Comparison of ENCODE assay signal across 8 mouse cellular contexts in the genomic region with DNA sequence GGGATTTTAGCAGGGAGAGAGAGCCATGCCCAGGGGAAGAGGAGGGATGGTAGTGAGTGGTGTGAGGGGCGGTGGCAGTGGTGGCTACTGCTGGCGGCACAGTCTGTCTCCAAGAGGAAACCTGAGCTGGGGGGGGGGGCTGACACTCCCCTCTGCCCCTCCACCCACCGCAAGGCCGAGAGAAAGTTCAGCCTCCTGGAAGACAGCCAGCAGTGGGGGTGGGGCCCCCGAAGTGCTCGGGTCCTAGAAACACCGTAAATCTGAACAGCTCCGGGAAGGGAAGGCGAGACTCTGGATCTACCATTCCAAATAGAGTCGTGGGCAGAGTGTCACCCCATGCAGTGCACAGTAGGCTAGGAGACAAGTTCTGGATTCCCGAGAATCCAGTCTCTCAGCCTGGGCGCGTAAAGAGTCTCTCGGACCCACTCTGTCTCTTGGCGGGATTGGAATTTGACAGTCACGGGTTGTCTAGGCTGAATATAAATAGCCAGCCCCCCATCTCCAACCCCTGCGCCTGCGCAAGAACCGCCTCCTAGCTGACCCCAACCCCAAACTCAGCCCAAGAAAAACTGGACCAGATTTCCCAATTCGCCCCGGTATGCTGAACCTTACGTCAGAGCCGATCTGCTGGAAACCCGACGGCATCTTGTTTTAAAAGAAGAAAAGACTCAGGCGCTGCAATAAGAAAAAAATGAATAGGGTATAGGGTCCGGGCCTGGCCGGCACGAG. TPM values are rescaled to one million over a fixed set of nuclear protein-coding genes. Genes with fewer than 3 reads are reported as not detected.
A peak's percentile ranks its signal among the peaks of the same experiment; 100 is the strongest.
DNase-seq lines count a peak whose midpoint lies in the region; ATAC-seq and TF ChIP-seq lines count a peak whose summit lies in the region.

No protein-coding gene starts in this region.

- DNase-seq in layer of hippocampus, adult 2 months (ENCODE audit: low spot score in 2 of 2): no peak
- no peak for DNase-seq in layer of hippocampus, adult 9-11 months
- DNase-seq in embryo, embryonic 11 days: peak; percentile 73
- peak; percentile 66 to 83 for DNase-seq in heart, adult 18-20 months
- DNase-seq in kidney, adult 11 months: peak; percentile 64
- no peak for DNase-seq in left cerebral cortex, adult 8-10 months (ENCODE audit: low spot score in 2 of 2)

- no peak for TF ChIP-seq CTCF in layer of hippocampus, adult 2 months (conservative IDR thresholded peaks at IDR 0.05)

- peak; percentile 46 for ATAC-seq in lung, embryonic 15.5 days (ENCODE audit: borderline replicate concordance, extremely low read depth, low FRiP score, low TSS enrichment)
- no peak for ATAC-seq in megakaryocyte progenitor cell, adult 5-6 weeks (replicated peaks; ENCODE audit: poor library complexity)

- 1% methylated on average over 29 of the region's 29 CpGs for WGBS in lung, embryonic 15.5 days

- H3K27me3 ChIP-seq in lung, embryonic 15.5 days: no peaks in the 10 kb centered on the region; the same call in 1 of the 2 replicates

- H3K4me3 ChIP-seq in layer of hippocampus, adult 2 months: peak overlapping the region; percentile 38
- H3K4me3 ChIP-seq in lung, embryonic 15.5 days: peak overlapping the region; percentile 50

- peaks cover 31% of the 10 kb centered on the region for H3K4me1 ChIP-seq in lung, embryonic 15.5 days

- H3K4me2 ChIP-seq in lung, embryonic 15.5 days: peak overlapping the region; percentile 71

- H3K36me3 ChIP-seq in lung, embryonic 15.5 days: peaks cover 12% of the 10 kb centered on the region

- H3K9ac ChIP-seq in lung, embryonic 15.5 days: peak overlapping the region; percentile 46

- no peak overlapping the region for H3K27ac ChIP-seq in layer of hippocampus, adult 2 months
- peak overlapping the region; percentile 88 for H3K27ac ChIP-seq in lung, embryonic 15.5 days

- H3K9me3 ChIP-seq in lung, embryonic 15.5 days: no peaks in the 10 kb centered on the region

RNA-seq across cellular contexts. Expression of gene Slc2a4, which starts 0.5 kb away (rescaled TPM):
- 1 to 10 TPM; 1.8 to 2.2 TPM for total RNA-seq in layer of hippocampus, adult 2 months (2021)
- 100 to 1,000 TPM; 402 to 439 TPM for total RNA-seq in heart, adult 18-20 months (2021)
- 18.0 and 20.6 TPM in 2 replicates for polyA plus RNA-seq in lung, embryonic 15.5 days (2015; fragmentation: Nextera tagmentation; extraction: Ambion mirVana)
- 0.22 TPM in 1 of 2 replicates, not detected in the other for total RNA-seq in megakaryocyte progenitor cell, adult 5-6 weeks (2015)
- total RNA-seq in megakaryocyte progenitor cell, adult 5-6 weeks (2017): not detected in 2 replicates
- total RNA-seq in left cerebral cortex, adult 8-10 months (2022): 1 to 10 TPM; 4.8 to 5.4 (median 5.1) TPM

RNA-seq across cellular contexts. Expression of gene Ybx2, which starts 11.9 kb away (rescaled TPM):
- total RNA-seq in layer of hippocampus, adult 2 months (2021): 10 to 100 TPM; 12.4 to 14.5 TPM
- total RNA-seq in heart, adult 18-20 months (2021): 10 to 100 TPM; 14.6 to 23.1 TPM
- 2.8 and 3.0 TPM in 2 replicates for polyA plus RNA-seq in lung, embryonic 15.5 days (2015; fragmentation: Nextera tagmentation; extraction: Ambion mirVana)
- total RNA-seq in megakaryocyte progenitor cell, adult 5-6 weeks (2015): 0.32 TPM in 1 of 2 replicates, not detected in the other
- total RNA-seq in megakaryocyte progenitor cell, adult 5-6 weeks (2017): not detected in 2 replicates
- 1 to 10 TPM; 5.1 to 9.6 (median 6.1) TPM for total RNA-seq in left cerebral cortex, adult 8-10 months (2022)

RNA-seq across cellular contexts. Expression of gene Cldn7, which starts 17.1 kb away (rescaled TPM):
- total RNA-seq in layer of hippocampus, adult 2 months (2021): not detected
- total RNA-seq in heart, adult 18-20 months (2021): 1 to 10 TPM in 1 of 2 experiments, not detected in 1; 1.3 TPM
- 154 and 170 TPM in 2 replicates for polyA plus RNA-seq in lung, embryonic 15.5 days (2015; fragmentation: Nextera tagmentation; extraction: Ambion mirVana)
- not detected in 2 replicates for total RNA-seq in megakaryocyte progenitor cell, adult 5-6 weeks (2015)
- not detected in 2 replicates for total RNA-seq in megakaryocyte progenitor cell, adult 5-6 weeks (2017)
- not detected for total RNA-seq in left cerebral cortex, adult 8-10 months (2022)

RNA-seq across cellular contexts. Expression of gene Eif5a, which starts 25.7 kb away (rescaled TPM):
- total RNA-seq in layer of hippocampus, adult 2 months (2021): 100 to 1,000 TPM; 413 to 441 TPM
- 100 to 1,000 TPM; 415 to 425 TPM for total RNA-seq in heart, adult 18-20 months (2021)
- 1,673 and 1,693 TPM in 2 replicates for polyA plus RNA-seq in lung, embryonic 15.5 days (2015; fragmentation: Nextera tagmentation; extraction: Ambion mirVana)
- 1,355 and 1,412 TPM in 2 replicates for total RNA-seq in megakaryocyte progenitor cell, adult 5-6 weeks (2015)
- total RNA-seq in megakaryocyte progenitor cell, adult 5-6 weeks (2017): 1,221 and 1,257 TPM in 2 replicates
- total RNA-seq in left cerebral cortex, adult 8-10 months (2022): 100 to 1,000 TPM; 413 to 430 (median 416) TPM

RNA-seq across cellular contexts. Expression of gene Ctdnep1, which starts 33.5 kb away (rescaled TPM):
- 100 to 1,000 TPM; 106 to 114 TPM for total RNA-seq in layer of hippocampus, adult 2 months (2021)
- total RNA-seq in heart, adult 18-20 months (2021): 100 to 1,000 TPM; 130 to 144 TPM
- 22.3 and 25.4 TPM in 2 replicates for polyA plus RNA-seq in lung, embryonic 15.5 days (2015; fragmentation: Nextera tagmentation; extraction: Ambion mirVana)
- 131 and 135 TPM in 2 replicates for total RNA-seq in megakaryocyte progenitor cell, adult 5-6 weeks (2015)
- total RNA-seq in megakaryocyte progenitor cell, adult 5-6 weeks (2017): 28.7 and 33.7 TPM in 2 replicates
- total RNA-seq in left cerebral cortex, adult 8-10 months (2022): 100 to 1,000 TPM; 108 to 126 (median 118) TPM

Comparison
In these comparisons a context has a peak if more than half of its experiments do, and no peak if none do; other contexts are left out.
1. DNase-seq: peak in embryo, embryonic 11 days (single experiment), heart, adult 18-20 months (2 of 2) and kidney, adult 11 months (single experiment); none in layer of hippocampus, adult 2 months (0 of 2), layer of hippocampus, adult 9-11 months (single experiment) and left cerebral cortex, adult 8-10 months (0 of 2).
2. RNA of gene Slc2a4, which starts 0.5 kb away (total RNA-seq): 402 to 439 TPM in heart, adult 18-20 months; 4.8 to 5.4 TPM in left cerebral cortex, adult 8-10 months, 1.8 to 2.2 TPM in layer of hippocampus, adult 2 months and 0.22 TPM in megakaryocyte progenitor cell, adult 5-6 weeks; every median in the first group is over 10 times any median in the second.
3. RNA of gene Ybx2, which starts 11.9 kb away (total RNA-seq): 14.6 to 23.1 TPM in heart, adult 18-20 months, 12.4 to 14.5 TPM in layer of hippocampus, adult 2 months and 5.1 to 9.6 TPM in left cerebral cortex, adult 8-10 months; 0.32 TPM in megakaryocyte progenitor cell, adult 5-6 weeks; every median in the first group is over 4 times any median in the second.